Mouse (Mus musculus) ovary, adult 10 weeks (tissue): ENCODE data around the gene Phf8. TPM values are rescaled to one million over a fixed set of nuclear protein-coding genes. Genes with fewer than 3 reads are reported as not detected.

Source experiments
- polyA plus RNA-seq: library from polyadenylated mRNA; stranded (reverse); fragments of 350-450 nt; fragmentation: Illumina TruSeq; extraction: RNeasy Lipid Tissue Mini Kit (QIAGEN cat#74804); gene quantifications from one replicate; pipeline ENCODE4 v1.2.3, GENCODE M21; 2014

Phf8 gene
- 75.7 TPM for polyA plus RNA-seq

GRCm38 (mm10) chrX:151520458-151521322 lies at the start of gene Phf8:
Gene Phf8, plus strand, starts transcription at chrX:151520672.

Other genes starting within 250 kb of the Phf8 start
- 35.4 TPM for gene Fam120c, start 176.5 kb upstream of the Phf8 start, polyA plus RNA-seq